Mouse (Mus musculus) C2C12 (cell line): ENCODE data around the gene Rdh5.

Experiments
- CEBPB ChIP-seq: IDR thresholded peaks from one replicate; pipeline ENCODE4 v1.6.1; 2011; ENCODE audit warnings: low read depth, mild to moderate bottlenecking, control low read depth, moderate library complexity
- CTCF ChIP-seq: IDR thresholded peaks from one replicate; pipeline ENCODE4 v1.5.1; 2011; ENCODE audit not compliant: control insufficient read depth, insufficient read depth, insufficient read length
- MAX ChIP-seq: IDR thresholded peaks from one replicate; pipeline ENCODE4 v1.6.1; 2011; ENCODE audit warnings: mild to moderate bottlenecking, control low read depth
- MYOG ChIP-seq: IDR thresholded peaks from one replicate; pipeline ENCODE4 v1.6.1; 2011; ENCODE audit not compliant: control insufficient read depth, insufficient read length; ENCODE audit errors: extremely low read depth
- USF1 ChIP-seq: IDR thresholded peaks from one replicate; pipeline ENCODE4 v1.6.1; 2011; ENCODE audit warnings: low read depth, mild to moderate bottlenecking, control low read depth, moderate library complexity

DNA sequence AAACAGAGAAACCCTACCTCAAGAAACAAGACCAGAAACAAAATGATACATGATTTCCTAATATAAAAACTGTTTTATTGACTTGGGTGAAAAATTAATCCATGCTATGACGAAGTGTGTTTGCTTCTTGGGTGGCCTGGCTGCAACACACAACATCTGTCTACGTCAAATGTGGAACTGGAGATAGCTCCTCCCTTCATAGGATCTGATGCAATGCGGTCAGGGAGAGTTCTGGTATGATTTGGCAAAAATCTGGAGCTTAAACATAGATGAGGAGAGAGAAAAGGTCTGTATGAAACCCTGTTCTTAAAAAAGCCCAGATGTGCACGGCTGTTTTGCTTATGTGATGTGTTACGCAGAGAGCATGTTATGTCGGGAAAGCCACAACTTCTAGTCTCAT lies 43.2 kb upstream of the Rdh5 start:
- no peak for TF ChIP-seq MAX
- TF ChIP-seq CTCF, result no peak
- no peak for TF ChIP-seq MYOG
- no peak for TF ChIP-seq USF1
- no peak for TF ChIP-seq CEBPB
